Mouse (Mus musculus): Measurements from ENCODE around the gene Zfp712. TPM values are rescaled to one million over a fixed set of nuclear protein-coding genes. Genes with fewer than 3 reads are reported as not detected.

Gene Zfp712
- polyA plus RNA-seq, 1 experiment from 2014 or later = 10.1 TPM

- 94% methylated on average over 2 of the region's 2 CpGs for WGBS
- no peak for ATAC-seq (ENCODE audit: low read depth)
- H3K36me3 ChIP-seq (ENCODE audit: control insufficient read depth, insufficient read depth, low read length) = peaks cover 21% of the 10 kb centered on the region; the same call in 1 of the 2 replicates
Measured at GRCm38 (mm10) chr13:67077244-67077643, 16.3 kb upstream of the Zfp712 start.

GRCm38 (mm10) chr13:67072786-67073185, 11.8 kb upstream of the Zfp712 start:
- Histone ChIP-seq H3K36me3 (ENCODE audit: control insufficient read depth, insufficient read depth, low read length) (peaks cover 40% of the 10 kb centered on the region), H3K9me3 (ENCODE audit: control insufficient read depth, low read length) (peaks cover 24% of the 10 kb centered on the region), H3K4me2 (ENCODE audit: low read depth, low read length) (no peak overlapping the region), H3K4me1 (ENCODE audit: control insufficient read depth, insufficient read depth, low read length) (no peaks in the 10 kb centered on the region), H3K27ac (ENCODE audit: low read depth, low read length) (no peak overlapping the region), H3K4me3 (ENCODE audit: low read depth, low read length) (no peak overlapping the region), H3K9ac (replicated peaks; ENCODE audit: low read depth, low read length) (no peak overlapping the region), H3K27me3 (ENCODE audit: control insufficient read depth, insufficient read depth, low read length) (no peaks in the 10 kb centered on the region)
- WGBS = 93% methylated on average over 2 of the region's 2 CpGs
- ATAC-seq (ENCODE audit: low read depth) = no peak

More at GRCm38 (mm10) chr13:67077244-67077643, 16.3 kb upstream of the Zfp712 start:
- H3K4me3 ChIP-seq (ENCODE audit: low read depth, low read length) = no peak overlapping the region
- no peak overlapping the region for H3K27ac ChIP-seq (ENCODE audit: low read depth, low read length)
- H3K4me1 ChIP-seq (ENCODE audit: control insufficient read depth, insufficient read depth, low read length) = 0 out of 2 replicates have a peak, but pooled peaks cover 6% of the 10 kb centered on the region
- H3K27me3 ChIP-seq (ENCODE audit: control insufficient read depth, insufficient read depth, low read length) = no peaks in the 10 kb centered on the region
- no peak overlapping the region for H3K9ac ChIP-seq (replicated peaks; ENCODE audit: low read depth, low read length)
- H3K9me3 ChIP-seq (ENCODE audit: control insufficient read depth, low read length) = peaks cover 15% of the 10 kb centered on the region
- H3K4me2 ChIP-seq (ENCODE audit: low read depth, low read length) = no peak overlapping the region

- 86% methylated on average over 8 of the region's 8 CpGs for WGBS
- ATAC-seq (ENCODE audit: low read depth) = no peak
Measured at GRCm38 (mm10) chr13:67065386-67065785, 4.4 kb upstream of the Zfp712 start.

GRCm38 (mm10) chr13:67062427-67062826, 1.5 kb upstream of the Zfp712 start:
- Histone ChIP-seq H3K27ac (ENCODE audit: low read depth, low read length) (no peak overlapping the region), H3K4me2 (ENCODE audit: low read depth, low read length) (no peak overlapping the region), H3K27me3 (ENCODE audit: control insufficient read depth, insufficient read depth, low read length) (no peaks in the 10 kb centered on the region), H3K36me3 (ENCODE audit: control insufficient read depth, insufficient read depth, low read length) (no peaks in the 10 kb centered on the region), H3K9ac (replicated peaks; ENCODE audit: low read depth, low read length) (no peak overlapping the region), H3K4me1 (ENCODE audit: control insufficient read depth, insufficient read depth, low read length) (no peaks in the 10 kb centered on the region), H3K4me3 (ENCODE audit: low read depth, low read length) (no peak overlapping the region), H3K9me3 (ENCODE audit: control insufficient read depth, low read length) (no peaks in the 10 kb centered on the region; the same call in 1 of the 2 replicates)
- ATAC-seq (ENCODE audit: low read depth) = no peak
- 63% methylated on average over 7 of the region's 7 CpGs for WGBS

More at GRCm38 (mm10) chr13:67065386-67065785, 4.4 kb upstream of the Zfp712 start:
- Histone ChIP-seq H3K36me3 (ENCODE audit: control insufficient read depth, insufficient read depth, low read length) (peaks cover 9% of the 10 kb centered on the region), H3K27ac (ENCODE audit: low read depth, low read length) (no peak overlapping the region), H3K4me2 (ENCODE audit: low read depth, low read length) (no peak overlapping the region), H3K9ac (replicated peaks; ENCODE audit: low read depth, low read length) (no peak overlapping the region), H3K27me3 (ENCODE audit: control insufficient read depth, insufficient read depth, low read length) (no peaks in the 10 kb centered on the region), H3K4me3 (ENCODE audit: low read depth, low read length) (no peak overlapping the region), H3K4me1 (ENCODE audit: control insufficient read depth, insufficient read depth, low read length) (no peaks in the 10 kb centered on the region), H3K9me3 (ENCODE audit: control insufficient read depth, low read length) (peaks cover 2% of the 10 kb centered on the region)

GRCm38 (mm10) chr13:67060161-67060785, 697 bp downstream of the Zfp712 start:
- 3% methylated on average over 12 of the region's 12 CpGs for WGBS
- peak; percentile 31 for ATAC-seq (ENCODE audit: low read depth)

More at GRCm38 (mm10) chr13:67060161-67060785, 697 bp downstream of the Zfp712 start:
- Histone ChIP-seq H3K27me3 (ENCODE audit: control insufficient read depth, insufficient read depth, low read length) (no peaks in the 10 kb centered on the region), H3K9ac (replicated peaks; ENCODE audit: low read depth, low read length) (peak overlapping the region; percentile 80), H3K27ac (ENCODE audit: low read depth, low read length) (peak overlapping the region; percentile 66), H3K36me3 (ENCODE audit: control insufficient read depth, insufficient read depth, low read length) (no peaks in the 10 kb centered on the region), H3K4me1 (ENCODE audit: control insufficient read depth, insufficient read depth, low read length) (no peaks in the 10 kb centered on the region), H3K4me3 (ENCODE audit: low read depth, low read length) (peak overlapping the region; percentile 69), H3K4me2 (ENCODE audit: low read depth, low read length) (peak overlapping the region; percentile 83), H3K9me3 (ENCODE audit: control insufficient read depth, low read length) (no peaks in the 10 kb centered on the region; the same call in 1 of the 2 replicates)

Other genes with a start within 250 kb of the Zfp712 start
- gene Gm10767, start 156.3 kb downstream of the Zfp712 start, polyA plus RNA-seq (2014; fragmentation: Nextera tagmentation; extraction: Ambion mirVana) = 3.8 and 4.5 TPM in 2 replicates
- gene Zfp708, start 36.8 kb upstream of the Zfp712 start, polyA plus RNA-seq (2014; fragmentation: Nextera tagmentation; extraction: Ambion mirVana) = 9.9 and 10.2 TPM in 2 replicates
- 1.2 and 2.3 TPM in 2 replicates for gene Gm28557, start 47.4 kb upstream of the Zfp712 start, polyA plus RNA-seq (2014; fragmentation: Nextera tagmentation; extraction: Ambion mirVana)
- gene Rslcan18, start 55.1 kb upstream of the Zfp712 start, polyA plus RNA-seq (2014; fragmentation: Nextera tagmentation; extraction: Ambion mirVana) = 0.09 and 0.19 TPM in 2 replicates
- 4.9 and 6.0 TPM in 2 replicates for gene Zfp759, start 60.5 kb upstream of the Zfp712 start, polyA plus RNA-seq (2014; fragmentation: Nextera tagmentation; extraction: Ambion mirVana)
- 4.5 and 5.2 TPM in 2 replicates for gene Rsl1, start 112.0 kb upstream of the Zfp712 start, polyA plus RNA-seq (2014; fragmentation: Nextera tagmentation; extraction: Ambion mirVana)
- 2.2 and 2.4 TPM in 2 replicates for gene Zfp455, start 133.3 kb upstream of the Zfp712 start, polyA plus RNA-seq (2014; fragmentation: Nextera tagmentation; extraction: Ambion mirVana)
- gene Zfp458, start 217.3 kb upstream of the Zfp712 start, polyA plus RNA-seq (2014; fragmentation: Nextera tagmentation; extraction: Ambion mirVana) = 7.6 and 10.4 TPM in 2 replicates
- gene Zfp457, start 245.3 kb upstream of the Zfp712 start, polyA plus RNA-seq (2014; fragmentation: Nextera tagmentation; extraction: Ambion mirVana) = 1.3 and 1.8 TPM in 2 replicates

All from neural tube, embryonic 14.5 days (tissue).